Mouse (Mus musculus): ENCODE measurements at regions not wholly inside any gene's neighbourhood (a gene's known extent, or its start where the extent isn't known, plus 50 kb on each side); places are given as distances from the start of the nearest gene placed in this dataset.

DNA sequence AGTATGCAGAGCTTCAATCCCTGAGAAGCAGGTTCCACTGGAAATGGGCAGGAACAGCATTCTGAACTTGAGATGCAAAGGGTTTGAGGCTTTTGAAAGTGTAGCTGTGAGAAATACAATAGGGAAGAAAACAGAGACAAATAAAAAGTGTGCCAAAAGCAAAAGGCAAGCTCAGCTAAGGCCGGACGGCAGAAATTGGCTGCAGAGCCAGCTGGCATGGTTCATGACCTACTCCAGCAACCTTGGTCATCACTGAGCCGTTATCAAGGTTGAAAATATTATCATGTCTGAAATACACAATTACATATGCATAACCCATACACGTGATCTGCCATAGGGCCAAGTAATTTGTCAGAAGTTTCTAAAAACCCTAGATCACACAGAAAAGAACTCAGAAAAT lies 418.4 kb downstream of the Gtdc1 start:
- TF ChIP-seq ZNF384 (IDR thresholded peaks at IDR 0.05; ENCODE audit: low read depth, low read length): no peak
- TF ChIP-seq ZC3H11A (IDR thresholded peaks at IDR 0.05; ENCODE audit: borderline replicate concordance, low read depth, low read length): no peak

All from ES-E14 (cell line).